Mouse (Mus musculus) forebrain, embryonic 14.5 days (tissue): ENCODE data around the gene Frat2. TPM values are rescaled to one million over a fixed set of nuclear protein-coding genes. Genes with fewer than 3 reads are reported as not detected.

Source experiments
- ATAC-seq: fragments of 200-750 bp; cut with Nextera tagmentation; 2 replicates; pipeline ENCODE4 v1.8.0; 2017; ENCODE audit warnings: mild to moderate bottlenecking, moderate library complexity
- DNase-seq: peaks from one replicate; pipeline ENCODE4 v3.0.0-alpha.2; 2015; ENCODE audit warnings: low spot score
- H3K27ac ChIP-seq: fragments of 300-500 bp; sonication (generic); 2 replicates; pipeline ENCODE4 v1.5.1; 2014; ENCODE audit warnings: low read depth, mild to moderate bottlenecking, control low read depth, low read length, moderate library complexity
- H3K27me3 ChIP-seq: fragments of 300-500 bp; sonication (generic); replicated peaks from 2 replicates; pipeline ENCODE4 v1.6.1; 2014; ENCODE audit warnings: low read length, control low read depth, mixed read lengths; ENCODE audit not compliant: control insufficient read depth, insufficient read depth
- H3K36me3 ChIP-seq: fragments of 300-500 bp; sonication (generic); 2 replicates; pipeline ENCODE4 v1.6.1; 2014; ENCODE audit warnings: low read length, control low read depth; ENCODE audit not compliant: control insufficient read depth, insufficient read depth
- H3K4me1 ChIP-seq: fragments of 300-500 bp; sonication (generic); 2 replicates; pipeline ENCODE4 v1.6.1; 2014; ENCODE audit warnings: antibody characterized with exemption, low read length, control low read depth; ENCODE audit not compliant: control insufficient read depth, insufficient read depth
- H3K4me2 ChIP-seq: fragments of 300-500 bp; sonication (generic); 2 replicates; pipeline ENCODE4 v1.6.1; 2014; ENCODE audit warnings: mild to moderate bottlenecking, control low read depth, low read length
- H3K4me3 ChIP-seq: fragments of 300-500 bp; sonication (generic); 2 replicates; pipeline ENCODE4 v1.5.1; 2014; ENCODE audit warnings: low read depth, low read length, control low read depth
- H3K9ac ChIP-seq: fragments of 300-500 bp; sonication (generic); 2 replicates; pipeline ENCODE4 v1.6.1; 2014; ENCODE audit warnings: mild to moderate bottlenecking, low read length, control low read depth, moderate library complexity
- H3K9me3 ChIP-seq: fragments of 300-500 bp; sonication (generic); replicated peaks from 2 replicates; pipeline ENCODE4 v1.6.1; 2016; ENCODE audit warnings: low read length, control low read depth, mixed read lengths; ENCODE audit not compliant: control insufficient read depth
- WGBS: fragments of 180-500 bp; shearing (Covaris S2); extraction: QIAGEN DNeasy Blood & Tissue Kit; methylation state at CpG from one replicate; pipeline ENCODE4 v1.1.7; 2014; 5-methylcytosine and 5-hydroxymethylcytosine counted together
- polyA plus RNA-seq: library from polyadenylated mRNA; unstranded; fragments of >200 nt; fragmentation: Nextera tagmentation; extraction: Ambion mirVana; gene quantifications from 2 replicates; pipeline ENCODE4 v1.2.1, GENCODE M21; 2014

The Frat2 gene
- polyA plus RNA-seq, 1 experiment from 2014 or later = 8.6 TPM

DNA sequence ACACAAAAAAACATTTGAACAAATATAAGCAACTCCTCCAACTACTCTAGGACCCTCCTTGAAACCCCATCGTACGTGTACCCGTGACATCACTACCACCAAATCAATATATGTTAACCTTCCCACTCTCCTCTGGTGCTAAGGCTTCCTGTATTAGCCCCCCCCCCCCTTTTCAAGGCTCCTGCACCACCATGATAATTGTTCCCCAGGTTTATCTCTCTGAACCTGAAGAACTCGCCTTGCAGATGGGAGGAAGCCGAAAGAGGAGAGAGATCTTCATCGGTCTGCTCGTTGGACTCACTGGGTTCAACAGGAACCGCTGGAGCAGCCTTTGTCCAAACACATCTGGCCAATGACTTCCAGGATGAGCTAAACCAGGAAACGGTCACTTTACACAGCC, 40.4 kb downstream of the Frat2 start:
- H3K9ac ChIP-seq = no peak overlapping the region
- DNase-seq = no peak
- ATAC-seq = no peak
- WGBS = 94% methylated on average over 9 of the region's 9 CpGs
- no peak overlapping the region for H3K4me2 ChIP-seq
- no peaks in the 10 kb centered on the region for H3K27me3 ChIP-seq
- no peak overlapping the region for H3K27ac ChIP-seq
- H3K4me3 ChIP-seq = no peak overlapping the region
- H3K4me1 ChIP-seq = no peaks in the 10 kb centered on the region
- H3K9me3 ChIP-seq = no peaks in the 10 kb centered on the region
- H3K36me3 ChIP-seq = no peaks in the 10 kb centered on the region

- WGBS = 87% methylated on average over 4 of the region's 4 CpGs
- ATAC-seq = no peak
Measured at GRCm38 (mm10) chr19:41805831-41806230, 42.1 kb downstream of the Frat2 start.

GRCm38 (mm10) chr19:41803322-41803721, 44.6 kb downstream of the Frat2 start:
- 36% methylated on average over 7 of the region's 7 CpGs for WGBS
- H3K36me3 ChIP-seq = no peaks in the 10 kb centered on the region
- no peaks in the 10 kb centered on the region for H3K9me3 ChIP-seq
- H3K9ac ChIP-seq = no peak overlapping the region
- 0 out of 2 replicates have a peak, but pooled peaks cover 2% of the 10 kb centered on the region for H3K4me1 ChIP-seq
- no peak overlapping the region for H3K27ac ChIP-seq
- H3K4me2 ChIP-seq = no peak overlapping the region
- no peak overlapping the region for H3K4me3 ChIP-seq
- ATAC-seq = no peak
- H3K27me3 ChIP-seq = no peaks in the 10 kb centered on the region
- no peak for DNase-seq

More at GRCm38 (mm10) chr19:41805831-41806230, 42.1 kb downstream of the Frat2 start:
- Histone ChIP-seq H3K9ac (no peak overlapping the region), H3K4me2 (no peak overlapping the region), H3K4me1 (0 out of 2 replicates have a peak, but pooled peaks cover under 1% of the 10 kb centered on the region), H3K4me3 (no peak overlapping the region), H3K27me3 (no peaks in the 10 kb centered on the region), H3K27ac (no peak overlapping the region), H3K9me3 (no peaks in the 10 kb centered on the region), H3K36me3 (no peaks in the 10 kb centered on the region)
- DNase-seq = no peak

DNA sequence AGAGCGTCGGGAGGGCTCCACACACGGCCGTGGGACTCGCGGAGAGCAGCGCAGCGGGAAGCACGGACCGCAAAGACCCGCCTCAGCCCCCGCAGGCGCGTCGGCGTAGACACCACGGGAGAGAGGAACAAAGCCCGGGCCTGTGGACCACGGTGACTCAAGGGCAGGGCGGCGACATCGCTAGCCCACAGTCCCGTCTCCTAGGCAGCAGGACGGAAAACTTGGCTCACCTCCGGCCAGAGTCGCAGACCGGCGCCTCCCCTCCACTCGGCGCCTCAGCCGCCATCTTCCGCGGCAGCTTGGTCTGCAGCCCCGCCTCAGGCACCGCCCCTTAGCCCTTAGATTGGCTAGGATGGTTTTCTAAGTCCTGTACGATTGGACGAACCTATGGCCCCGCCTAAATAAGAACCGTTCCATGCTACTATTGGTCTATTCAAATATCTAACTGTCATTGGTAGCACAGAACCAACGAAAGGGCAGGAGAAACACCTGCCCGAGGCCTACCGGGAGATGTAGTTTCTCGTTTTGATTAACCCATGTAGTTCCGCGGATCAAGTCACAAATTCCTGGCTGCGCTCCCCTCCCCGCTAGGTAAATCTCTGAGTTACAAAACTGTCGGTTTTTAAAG, 46.1 kb downstream of the Frat2 start, which contains the start of gene Arhgap19:
Gene Arhgap19 (minus strand): TSS at position 306 of the 628 bp plus-strand sequence.
- under 1% methylated on average over 46 of the region's 48 CpGs for WGBS
- no peaks in the 10 kb centered on the region for H3K9me3 ChIP-seq
- H3K4me2 ChIP-seq = peak within 1 kb of the TSS; percentile 79

DNA sequence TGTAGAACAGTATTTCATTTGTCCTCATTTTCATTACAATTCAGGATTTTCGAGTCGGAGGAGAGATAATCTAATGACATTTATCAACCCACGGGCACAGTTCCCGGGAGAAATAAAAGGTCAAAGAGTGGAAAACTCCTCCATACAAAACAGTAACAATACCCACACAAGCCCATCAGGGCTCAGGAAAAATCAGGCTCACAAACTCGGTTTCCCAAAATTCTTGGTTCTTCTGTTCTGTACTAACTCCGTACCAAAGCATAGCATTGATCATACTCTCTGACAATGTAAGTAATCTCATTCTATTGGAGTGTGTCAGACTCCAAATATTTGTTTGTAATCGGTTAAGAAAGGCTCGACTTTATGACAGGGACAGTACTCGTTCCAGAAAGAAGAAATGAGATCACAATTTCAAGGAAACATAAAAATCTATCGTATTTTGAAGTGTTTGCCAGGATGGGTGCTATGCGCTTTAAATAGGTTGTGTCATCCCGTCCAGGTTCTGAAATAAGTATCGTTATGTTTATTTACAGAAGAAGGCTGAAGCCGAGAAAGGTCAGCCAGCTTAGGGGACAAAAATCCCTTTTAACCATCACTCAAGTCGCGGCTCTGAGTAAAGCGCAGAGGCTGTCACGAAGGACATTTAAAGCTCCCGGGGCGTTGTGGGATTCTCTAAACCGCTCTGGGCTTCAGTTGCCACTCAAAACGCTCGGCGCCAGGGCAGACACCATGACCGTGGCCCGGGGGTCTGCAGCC, 46.8 kb downstream of the Frat2 start:
- H3K9me3 ChIP-seq = no peaks in the 10 kb centered on the region
- 3% methylated on average over 26 of the region's 26 CpGs for whole genome bisulfite sequencing
- ATAC-seq (no peak), DNase-seq (peak; percentile 40)
- H3K4me3 ChIP-seq = peak overlapping the region; percentile 87
- 0 out of 2 replicates have a peak, but pooled peaks cover 2% of the 10 kb centered on the region for H3K4me1 ChIP-seq
- peak overlapping the region; percentile 79 for H3K4me2 ChIP-seq
- H3K27me3 ChIP-seq = no peaks in the 10 kb centered on the region
- peak overlapping the region; percentile 82 for H3K9ac ChIP-seq
- no peaks in the 10 kb centered on the region for H3K36me3 ChIP-seq
- H3K27ac ChIP-seq = peak overlapping the region; percentile 33; the same call in 1 of the 2 replicates

More for the DNA sequence above, 46.1 kb downstream of the Frat2 start, which contains the start of gene Arhgap19:
- H3K9ac ChIP-seq = peak within 1 kb of the TSS; percentile 82
- peak; percentile 100 for ATAC-seq
- H3K36me3 ChIP-seq = no peaks in the 10 kb centered on the region
- H3K4me1 ChIP-seq = 0 out of 2 replicates have a peak, but pooled peaks cover 2% of the 10 kb centered on the region
- no peaks in the 10 kb centered on the region for H3K27me3 ChIP-seq
- H3K27ac ChIP-seq = peak within 1 kb of the TSS; percentile 33; the same call in 1 of the 2 replicates
- H3K4me3 ChIP-seq = peak within 1 kb of the TSS; percentile 87
- peak; percentile 99 for DNase-seq

- Histone ChIP-seq H3K36me3 (no peaks in the 10 kb centered on the region), H3K4me1 (0 out of 2 replicates have a peak, but pooled peaks cover 2% of the 10 kb centered on the region), H3K4me3 (peak overlapping the region; percentile 87), H3K27ac (no peak overlapping the region), H3K4me2 (peak overlapping the region; percentile 79), H3K9ac (peak overlapping the region; percentile 82; the same call in 1 of the 2 replicates), H3K27me3 (no peaks in the 10 kb centered on the region), H3K9me3 (no peaks in the 10 kb centered on the region)
- DNase-seq (no peak), ATAC-seq (no peak)
- 23% methylated on average over 6 of the region's 6 CpGs for WGBS
Measured at GRCm38 (mm10) chr19:41800451-41800850, 47.5 kb downstream of the Frat2 start.

- Histone ChIP-seq H3K4me3 (no peak overlapping the region), H3K9me3 (no peaks in the 10 kb centered on the region), H3K36me3 (no peaks in the 10 kb centered on the region), H3K27ac (no peak overlapping the region), H3K4me2 (no peak overlapping the region), H3K9ac (no peak overlapping the region), H3K4me1 (0 out of 2 replicates have a peak, but pooled peaks cover 2% of the 10 kb centered on the region), H3K27me3 (no peaks in the 10 kb centered on the region)
- ATAC-seq (no peak), DNase-seq (no peak)
- WGBS = 75% methylated on average over 6 of the region's 6 CpGs
Measured at GRCm38 (mm10) chr19:41797536-41797935, 50.4 kb downstream of the Frat2 start.

GRCm38 (mm10) chr19:41796789-41797327, 51.1 kb downstream of the Frat2 start:
- DNase-seq (no peak), ATAC-seq (no peak)
- Histone ChIP-seq H3K27ac (peak overlapping the region; percentile 27; the same call in 1 of the 2 replicates), H3K27me3 (no peaks in the 10 kb centered on the region), H3K4me3 (no peak overlapping the region), H3K4me2 (no peak overlapping the region), H3K9ac (no peak overlapping the region), H3K9me3 (no peaks in the 10 kb centered on the region), H3K36me3 (no peaks in the 10 kb centered on the region), H3K4me1 (0 out of 2 replicates have a peak, but pooled peaks cover 2% of the 10 kb centered on the region)
- WGBS = 81% methylated on average over 12 of the region's 12 CpGs
